Mouse (Mus musculus): ENCODE data around the gene Afg3l1.
"Not testable (repeated sequence)": the region's sequence is repeated elsewhere in the genome, so short reads cannot be mapped to it uniquely, and the experiment has no call there.

Gene Afg3l1

GRCm38 (mm10) chr8:123467476-123467875 lies 10.2 kb upstream of the Afg3l1 start:
- no peak for DNase-seq (ENCODE audit: low spot score in 2 of 2)

- DNase-seq (ENCODE audit: low spot score in 2 of 2) = not testable (repeated sequence)
Observed at GRCm38 (mm10) chr8:123472991-123473390, 4.7 kb upstream of the Afg3l1 start.

GRCm38 (mm10) chr8:123474549-123474948 lies 3.2 kb upstream of the Afg3l1 start:
- DNase-seq (ENCODE audit: low spot score in 2 of 2) = not testable (repeated sequence)

- no peak for DNase-seq (ENCODE audit: low spot score in 2 of 2)
Observed at GRCm38 (mm10) chr8:123476911-123477736, 579 bp upstream of the Afg3l1 start.

GRCm38 (mm10) chr8:123478456-123479218 lies 934 bp downstream of the Afg3l1 start:
- no peak for DNase-seq (ENCODE audit: low spot score in 2 of 2)

GRCm38 (mm10) chr8:123482627-123483026 lies 4.9 kb downstream of the Afg3l1 start:
- no peak for DNase-seq (ENCODE audit: low spot score in 2 of 2)

- DNase-seq (ENCODE audit: low spot score in 2 of 2) = no peak
Observed at GRCm38 (mm10) chr8:123491280-123492075, 13.8 kb downstream of the Afg3l1 start.

GRCm38 (mm10) chr8:123492898-123493297 lies 15.2 kb downstream of the Afg3l1 start:
- no peak for DNase-seq (ENCODE audit: low spot score in 2 of 2)

GRCm38 (mm10) chr8:123497699-123498098 lies 20.0 kb downstream of the Afg3l1 start:
- no peak for DNase-seq (ENCODE audit: low spot score in 2 of 2)

GRCm38 (mm10) chr8:123498963-123499362 lies 21.3 kb downstream of the Afg3l1 start:
- peak in 1 of 2 experiments; percentile 46 for DNase-seq (ENCODE audit: low spot score in 2 of 2)

GRCm38 (mm10) chr8:123499556-123499955 lies 21.9 kb downstream of the Afg3l1 start:
- DNase-seq (ENCODE audit: low spot score in 2 of 2) = no peak

GRCm38 (mm10) chr8:123502192-123502591 lies 24.5 kb downstream of the Afg3l1 start:
- no peak for DNase-seq (ENCODE audit: low spot score in 2 of 2)

GRCm38 (mm10) chr8:123503801-123504467 lies 26.2 kb downstream of the Afg3l1 start:
- no peak for DNase-seq (ENCODE audit: low spot score in 2 of 2)

GRCm38 (mm10) chr8:123504591-123505195 lies 27.0 kb downstream of the Afg3l1 start:
- DNase-seq (ENCODE audit: low spot score in 2 of 2) = no peak

GRCm38 (mm10) chr8:123505267-123505666 lies 27.6 kb downstream of the Afg3l1 start:
- DNase-seq (ENCODE audit: low spot score in 2 of 2) = no peak

- no peak for DNase-seq (ENCODE audit: low spot score in 2 of 2)
Observed at GRCm38 (mm10) chr8:123505695-123506094, 28.0 kb downstream of the Afg3l1 start.

GRCm38 (mm10) chr8:123507153-123507552 lies 29.4 kb downstream of the Afg3l1 start:
- no peak for DNase-seq (ENCODE audit: low spot score in 2 of 2)

GRCm38 (mm10) chr8:123510819-123511218 lies 33.1 kb downstream of the Afg3l1 start:
- DNase-seq (ENCODE audit: low spot score in 2 of 2) = no peak

GRCm38 (mm10) chr8:123514136-123514535 lies 36.4 kb downstream of the Afg3l1 start:
- DNase-seq (ENCODE audit: low spot score in 2 of 2) = no peak

- DNase-seq (ENCODE audit: low spot score in 2 of 2) = peak in 1 of 2 experiments; percentile 40
Observed at GRCm38 (mm10) chr8:123514781-123515539, 37.3 kb downstream of the Afg3l1 start, which contains the start of gene Dbndd1. Gene Dbndd1, minus strand, starts transcription at chr8:123515463.
